Comparison of ENCODE assay signal across 24 mouse cellular contexts in genomic region chr5:139125717-139126116, GRCm38 (mm10).
"Had no signal": no experiment of that assay in that cellular context is flagged by ENCODE, and none has a peak within 500 bp of the region (broad histone marks: within the 10 kb centered on the region; RNA-seq: fewer than 3 reads in every experiment).

No protein-coding gene starts in this region.

- H3K27ac ChIP-seq: heart, adult 2 months; heart, embryonic 13.5 days; heart, embryonic 15.5 days; hindbrain, embryonic 12.5 days; hindbrain, embryonic 14.5 days; intestine, embryonic 15.5 days; limb, embryonic 13.5 days; limb, embryonic 15.5 days; liver, embryonic 12.5 days; liver, embryonic 14.5 days had no signal

- H3K9me3 ChIP-seq: heart, embryonic 15.5 days; hindbrain, embryonic 12.5 days; intestine, embryonic 15.5 days; limb, embryonic 15.5 days; liver, embryonic 12.5 days had no signal

- H3K4me3 ChIP-seq: heart, adult 2 months; heart, embryonic 13.5 days; heart, embryonic 15.5 days; hindbrain, embryonic 12.5 days; intestine, embryonic 15.5 days; limb, embryonic 13.5 days; limb, embryonic 15.5 days; liver, embryonic 12.5 days had no signal

- H3K36me3 ChIP-seq: heart, embryonic 15.5 days; intestine, embryonic 15.5 days; liver, embryonic 12.5 days had no signal

- DNase-seq: gastrocnemius, postnatal 14 days; gastrocnemius, postnatal 36 days; heart, adult 11 months; heart, adult 2 months; heart, postnatal 14 days; heart, postnatal 36 days; kidney, adult 18-20 months; kidney, adult 8-10 months; kidney, postnatal 10 days; kidney, postnatal 25 days; kidney, postnatal 4 days; layer of hippocampus, adult 9-11 months; layer of hippocampus, postnatal 36 days; left cerebral cortex, postnatal 4 days; lung, adult 18-20 months had no signal

- H3K27me3 ChIP-seq: intestine, embryonic 15.5 days had no signal
